Mouse (Mus musculus): Measurements from ENCODE around the gene Wnt1. TPM values are rescaled to one million over a fixed set of nuclear protein-coding genes. Genes with fewer than 3 reads are reported as not detected.
"Not testable (repeated sequence)": the region's sequence is repeated elsewhere in the genome, so short reads cannot be mapped to it uniquely, and the experiment has no call there.

Gene Wnt1
- polyA plus RNA-seq, 1 experiment = not detected

DNA sequence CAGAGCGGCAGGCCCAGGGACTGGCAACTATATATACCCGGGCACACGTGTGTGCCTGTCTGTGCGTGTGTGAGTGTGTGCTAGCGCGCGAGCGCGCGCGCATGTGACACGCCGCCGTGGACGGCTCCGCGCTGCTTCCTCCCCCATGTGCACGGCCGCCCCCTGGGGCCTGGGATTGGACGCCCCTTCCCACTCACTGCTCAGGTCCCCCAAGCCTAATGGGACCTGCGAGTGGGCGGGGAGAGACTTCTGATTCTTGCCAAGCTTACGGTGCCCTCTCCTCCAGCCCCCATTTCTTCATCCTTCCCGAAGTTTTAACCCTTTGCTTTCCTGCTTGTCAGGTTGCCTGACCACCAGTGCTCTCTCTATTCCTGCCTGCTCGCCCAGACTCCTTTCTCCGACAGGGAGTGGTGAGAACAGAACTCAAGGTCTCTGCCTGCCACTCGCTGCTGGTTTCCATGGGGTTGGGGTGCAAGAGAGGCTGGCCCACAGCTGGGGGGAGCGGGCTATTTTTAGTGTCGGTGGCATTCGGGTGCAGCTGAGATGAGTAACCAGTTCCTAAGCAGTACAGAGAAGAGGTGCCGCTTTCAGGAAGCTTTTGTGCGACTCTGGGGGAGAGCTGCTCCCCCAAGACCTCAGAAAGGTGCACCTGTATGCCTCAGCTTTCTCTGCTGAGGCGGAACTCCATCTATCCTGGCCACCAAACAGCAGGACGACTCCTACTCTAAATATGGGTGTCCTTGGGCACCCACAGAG lies 18.4 kb downstream of the Wnt1 start:
- TF ChIP-seq TAL1 (IDR thresholded peaks at IDR 0.05; ENCODE audit: low read length) = no peak
- no peak for TF ChIP-seq GATA1 (IDR thresholded peaks at IDR 0.05; ENCODE audit: low read length)
- Histone ChIP-seq H3K9me3 (ENCODE audit: control insufficient read depth, low read length) (peaks cover 22% of the 10 kb centered on the region), H3K27me3 (ENCODE audit: control insufficient read depth) (peaks cover 73% of the 10 kb centered on the region), H3K4me3 (replicated peaks) (no peak overlapping the region), H3K36me3 (ENCODE audit: control insufficient read depth) (peaks cover 27% of the 10 kb centered on the region), H3K4me1 (ENCODE audit: control insufficient read depth) (peaks cover 33% of the 10 kb centered on the region)

DNA sequence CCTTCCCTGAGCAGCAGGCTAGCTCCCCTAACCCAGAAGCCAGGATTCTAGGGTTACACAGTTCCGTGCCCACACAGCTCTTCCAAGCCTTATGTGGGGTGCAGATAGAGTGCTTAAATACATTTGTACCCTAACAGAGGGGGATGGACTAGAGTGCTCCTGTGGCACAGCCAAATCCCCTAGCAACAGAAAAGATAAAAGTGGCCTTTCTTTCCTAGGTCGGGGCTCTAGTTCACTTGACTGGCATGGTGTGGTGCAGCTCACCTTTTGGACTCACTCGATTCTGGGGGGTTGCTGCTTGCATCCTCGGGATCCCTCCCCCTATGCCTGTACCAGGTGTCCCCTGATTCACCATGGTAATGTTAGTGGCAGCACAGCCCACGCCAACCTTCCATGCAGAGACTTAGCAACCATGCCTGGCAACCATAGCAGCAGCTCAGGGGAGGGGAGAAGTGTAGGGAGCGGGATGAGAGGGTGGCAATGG lies 19.0 kb downstream of the Wnt1 start:
- no peak overlapping the region for H3K4me3 ChIP-seq (replicated peaks)
- TF ChIP-seq GATA1 (IDR thresholded peaks at IDR 0.05; ENCODE audit: low read length) (no peak), TAL1 (IDR thresholded peaks at IDR 0.05; ENCODE audit: low read length) (no peak)
- H3K27me3 ChIP-seq (ENCODE audit: control insufficient read depth) = peaks cover 66% of the 10 kb centered on the region
- H3K9me3 ChIP-seq (ENCODE audit: control insufficient read depth, low read length) = peaks cover 19% of the 10 kb centered on the region
- H3K36me3 ChIP-seq (ENCODE audit: control insufficient read depth) = peaks cover 34% of the 10 kb centered on the region
- peaks cover 37% of the 10 kb centered on the region for H3K4me1 ChIP-seq (ENCODE audit: control insufficient read depth)

DNA sequence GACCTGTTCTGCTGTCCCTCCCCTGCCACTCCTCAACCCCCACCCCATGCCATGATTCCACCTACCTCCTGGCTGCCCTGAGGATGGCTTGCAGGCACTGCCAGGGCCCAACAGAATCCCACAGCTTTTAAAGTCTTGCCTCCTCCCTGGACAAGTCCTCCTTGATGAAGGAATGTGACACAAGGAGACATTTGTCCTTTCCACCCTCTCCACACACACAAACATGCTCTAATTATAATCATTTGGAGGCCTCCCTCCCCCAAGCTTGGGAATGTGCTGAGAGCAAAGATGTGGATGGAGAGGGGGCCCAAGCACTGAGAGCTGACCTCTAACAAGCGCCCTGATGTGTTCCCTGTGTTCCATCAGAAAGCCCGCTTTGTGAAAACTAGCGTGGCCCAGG lies 19.7 kb downstream of the Wnt1 start, which contains the start of gene Ddn:
Gene Ddn, minus strand, starts transcription at position 101 of the 400 bp plus-strand sequence.
- Histone ChIP-seq H3K36me3 (ENCODE audit: control insufficient read depth) (peaks cover 41% of the 10 kb centered on the region), H3K4me3 (replicated peaks) (no peak within 1 kb of the TSS), H3K9me3 (ENCODE audit: control insufficient read depth, low read length) (peaks cover 19% of the 10 kb centered on the region), H3K27me3 (ENCODE audit: control insufficient read depth) (peaks cover 59% of the 10 kb centered on the region), H3K4me1 (ENCODE audit: control insufficient read depth) (peaks cover 42% of the 10 kb centered on the region)
- TF ChIP-seq TAL1 (IDR thresholded peaks at IDR 0.05; ENCODE audit: low read length) = no peak

DNA sequence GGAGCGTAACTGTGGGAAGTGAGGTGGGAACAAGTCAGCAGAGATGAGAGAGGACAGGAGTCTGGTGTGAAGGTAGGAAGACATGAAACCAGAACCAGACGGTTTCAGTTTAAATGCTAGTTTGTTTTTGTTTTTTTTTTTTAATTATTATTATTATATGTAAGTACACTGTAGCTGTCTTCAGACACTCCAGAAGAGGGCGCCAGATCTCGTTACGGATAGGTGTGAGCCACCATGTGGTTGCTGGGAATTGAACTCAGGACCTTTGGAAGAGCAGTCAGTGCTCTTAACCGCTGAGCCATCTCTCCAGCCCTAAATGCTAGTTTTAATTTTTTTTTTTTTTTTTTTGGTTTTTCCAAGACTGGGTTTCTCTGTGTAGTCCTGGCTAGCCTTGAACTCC lies 20.6 kb downstream of the Wnt1 start:
- H3K4me3 ChIP-seq (replicated peaks) = not testable (repeated sequence)
- peaks cover 16% of the 10 kb centered on the region for H3K9me3 ChIP-seq (ENCODE audit: control insufficient read depth, low read length)
- peaks cover 51% of the 10 kb centered on the region for H3K27me3 ChIP-seq (ENCODE audit: control insufficient read depth)
- peaks cover 49% of the 10 kb centered on the region for H3K36me3 ChIP-seq (ENCODE audit: control insufficient read depth)
- peaks cover 40% of the 10 kb centered on the region for H3K4me1 ChIP-seq (ENCODE audit: control insufficient read depth)

DNA sequence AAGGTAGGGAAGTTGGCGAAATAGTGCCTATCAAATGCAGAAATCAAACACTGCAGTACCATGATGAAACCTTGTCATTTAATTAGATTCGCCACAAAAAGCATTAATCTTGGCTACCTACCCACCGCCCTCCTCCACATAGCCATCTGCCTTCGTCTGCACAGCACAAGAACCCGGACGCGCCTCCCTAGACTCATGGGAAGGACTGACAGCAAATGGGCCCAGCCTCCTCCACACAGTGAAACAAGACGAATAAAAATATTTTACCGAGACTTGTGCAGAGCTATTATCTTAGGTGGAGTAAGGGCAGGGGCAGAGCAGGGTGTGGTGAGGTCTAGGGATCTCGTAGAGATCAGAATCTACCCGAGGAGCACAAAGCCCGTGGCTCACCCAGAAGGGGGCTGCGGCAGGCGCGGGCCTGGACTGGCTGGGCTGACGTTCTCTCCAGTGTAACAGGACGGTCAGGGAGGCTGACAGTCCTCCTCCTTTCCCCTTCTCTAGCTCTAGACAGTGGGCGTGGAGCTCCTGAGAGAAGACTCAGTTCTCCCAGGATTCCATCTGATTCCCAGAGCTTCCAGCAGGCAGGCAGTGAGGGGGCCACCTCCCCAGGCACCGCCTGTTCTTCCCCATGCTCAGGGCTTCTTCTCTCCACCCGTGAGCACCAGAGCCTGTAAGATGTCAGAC lies 23.2 kb downstream of the Wnt1 start:
- no peak for TF ChIP-seq GATA1 (IDR thresholded peaks at IDR 0.05; ENCODE audit: low read length)
- no peak for TF ChIP-seq TAL1 (IDR thresholded peaks at IDR 0.05; ENCODE audit: low read length)
- Histone ChIP-seq H3K36me3 (ENCODE audit: control insufficient read depth) (peaks cover 75% of the 10 kb centered on the region), H3K4me3 (replicated peaks) (no peak overlapping the region), H3K9me3 (ENCODE audit: control insufficient read depth, low read length) (peaks cover 3% of the 10 kb centered on the region; the same call in 1 of the 2 replicates), H3K4me1 (ENCODE audit: control insufficient read depth) (peaks cover 15% of the 10 kb centered on the region), H3K27me3 (ENCODE audit: control insufficient read depth) (peaks cover 24% of the 10 kb centered on the region)

DNA sequence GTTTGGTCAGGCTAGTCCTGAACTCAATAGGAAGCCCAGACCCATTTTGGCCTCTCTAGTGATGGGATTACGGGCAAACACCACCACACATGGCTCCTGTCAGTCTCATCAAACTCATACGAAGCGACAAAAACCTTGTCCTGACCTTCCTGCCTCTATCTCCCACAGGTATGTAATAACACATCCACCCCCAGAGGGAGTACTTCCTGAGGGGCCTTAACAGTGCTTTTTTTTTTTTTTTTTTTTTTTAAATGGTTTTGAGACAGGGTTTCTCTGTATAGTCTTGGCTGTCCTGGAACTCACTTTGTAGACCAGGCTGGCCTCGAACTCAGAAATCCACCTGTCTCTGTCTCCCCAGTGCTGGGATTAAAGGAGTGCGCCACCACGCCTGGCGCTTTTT lies 28.5 kb downstream of the Wnt1 start:
- H3K9me3 ChIP-seq (ENCODE audit: control insufficient read depth, low read length) = no peaks in the 10 kb centered on the region

DNA sequence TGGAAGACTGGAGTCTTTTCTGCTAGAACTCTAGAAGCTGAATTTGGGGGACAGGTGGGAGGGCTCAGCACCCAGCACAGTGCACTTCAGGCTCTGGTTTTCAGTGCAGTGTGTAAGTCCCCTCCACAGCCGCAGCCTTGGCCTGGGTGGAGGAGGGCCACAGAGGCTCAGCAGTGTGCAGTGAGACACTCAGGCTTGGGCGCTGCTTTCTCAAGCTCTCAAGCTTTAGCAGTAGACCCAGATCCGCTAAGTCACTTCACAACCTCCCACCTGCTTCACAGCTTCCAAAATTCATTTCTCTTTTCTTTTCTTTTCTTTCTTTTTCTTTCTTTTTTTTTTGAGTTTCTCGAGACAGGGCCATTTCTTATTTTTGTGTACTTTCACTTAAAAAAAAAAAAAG lies 31.3 kb downstream of the Wnt1 start:
- Histone ChIP-seq H3K36me3 (ENCODE audit: control insufficient read depth) (peaks cover 98% of the 10 kb centered on the region), H3K27me3 (ENCODE audit: control insufficient read depth) (no peaks in the 10 kb centered on the region), H3K4me3 (replicated peaks) (no peak overlapping the region), H3K4me1 (ENCODE audit: control insufficient read depth) (peaks cover 30% of the 10 kb centered on the region), H3K9me3 (ENCODE audit: control insufficient read depth, low read length) (no peaks in the 10 kb centered on the region)
- TF ChIP-seq GATA1 (IDR thresholded peaks at IDR 0.05; ENCODE audit: low read length) (no peak), TAL1 (IDR thresholded peaks at IDR 0.05; ENCODE audit: low read length) (no peak)

More for the DNA sequence above, 28.5 kb downstream of the Wnt1 start:
- Histone ChIP-seq H3K27me3 (ENCODE audit: control insufficient read depth) (no peaks in the 10 kb centered on the region), H3K4me1 (ENCODE audit: control insufficient read depth) (peaks cover 19% of the 10 kb centered on the region), H3K4me3 (replicated peaks) (no peak overlapping the region), H3K36me3 (ENCODE audit: control insufficient read depth) (peaks cover 98% of the 10 kb centered on the region)
- TF ChIP-seq TAL1 (IDR thresholded peaks at IDR 0.05; ENCODE audit: low read length) (no peak), GATA1 (IDR thresholded peaks at IDR 0.05; ENCODE audit: low read length) (no peak)

DNA sequence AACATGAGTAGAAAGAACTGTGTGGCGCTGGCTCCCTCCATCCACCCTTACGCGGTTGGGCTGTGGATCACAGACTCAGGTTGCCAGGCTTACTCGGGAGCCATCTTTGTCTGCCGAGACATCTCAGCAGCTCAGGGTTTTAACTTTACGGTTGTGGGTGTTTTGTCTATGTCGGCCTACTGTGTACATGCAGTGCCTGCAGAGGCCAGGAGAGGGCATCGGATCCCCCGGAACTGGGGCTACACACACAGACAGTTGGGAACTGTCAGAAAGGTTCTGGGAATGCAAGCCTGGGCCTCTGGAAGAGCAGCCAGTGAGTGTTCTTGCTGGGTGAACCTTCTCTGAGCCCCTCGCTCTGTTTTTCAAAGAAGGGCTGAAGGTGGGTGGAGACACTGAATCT lies 31.7 kb downstream of the Wnt1 start:
- Histone ChIP-seq H3K4me3 (replicated peaks) (no peak overlapping the region), H3K36me3 (ENCODE audit: control insufficient read depth) (peaks cover 98% of the 10 kb centered on the region), H3K4me1 (ENCODE audit: control insufficient read depth) (peaks cover 33% of the 10 kb centered on the region), H3K27me3 (ENCODE audit: control insufficient read depth) (no peaks in the 10 kb centered on the region), H3K9me3 (ENCODE audit: control insufficient read depth, low read length) (no peaks in the 10 kb centered on the region)
- no peak for TF ChIP-seq TAL1 (IDR thresholded peaks at IDR 0.05; ENCODE audit: low read length)
- no peak for TF ChIP-seq GATA1 (IDR thresholded peaks at IDR 0.05; ENCODE audit: low read length)

DNA sequence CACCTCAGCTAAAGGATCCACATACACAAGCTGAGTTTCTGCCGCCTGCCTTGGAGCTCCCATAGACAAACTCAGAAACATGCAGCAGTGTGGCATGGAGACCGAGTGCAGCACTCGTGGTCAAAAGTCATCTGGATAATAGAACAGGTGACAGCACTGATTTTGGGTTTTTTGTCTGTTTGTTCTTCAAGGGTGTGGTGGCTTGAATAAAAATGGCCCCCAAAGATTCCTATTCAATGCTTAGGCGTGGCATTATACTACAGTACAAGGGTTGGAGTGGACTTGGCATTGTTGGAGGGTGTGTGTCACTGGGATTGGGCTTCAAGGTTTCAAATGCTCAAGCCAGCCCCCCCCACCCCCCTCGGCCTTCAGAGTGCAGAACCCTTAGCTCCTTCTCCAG lies 32.5 kb downstream of the Wnt1 start:
- Histone ChIP-seq H3K9me3 (ENCODE audit: control insufficient read depth, low read length) (no peaks in the 10 kb centered on the region), H3K4me1 (ENCODE audit: control insufficient read depth) (peaks cover 41% of the 10 kb centered on the region), H3K36me3 (ENCODE audit: control insufficient read depth) (peaks cover 98% of the 10 kb centered on the region), H3K4me3 (replicated peaks) (no peak overlapping the region), H3K27me3 (ENCODE audit: control insufficient read depth) (no peaks in the 10 kb centered on the region)
- no peak for TF ChIP-seq GATA1 (IDR thresholded peaks at IDR 0.05; ENCODE audit: low read length)
- no peak for TF ChIP-seq TAL1 (IDR thresholded peaks at IDR 0.05; ENCODE audit: low read length)

Data from erythroblast, embryonic 14.5 days (primary cell).